Mouse (Mus musculus) lung, embryonic 16.5 days (tissue): ENCODE data around the gene Bach2. TPM values are rescaled to one million over a fixed set of nuclear protein-coding genes. Genes with fewer than 3 reads are reported as not detected.

Experiments used
- ATAC-seq: fragments of 200-750 bp; cut with Nextera tagmentation; 2 replicates; pipeline ENCODE4 v1.8.0; 2017; ENCODE audit warnings: low read depth, mild to moderate bottlenecking, moderate library complexity
- H3K27ac ChIP-seq: fragments of 300-500 bp; sonication (generic); 2 replicates; pipeline ENCODE4 v1.5.1; 2014; ENCODE audit warnings: mild to moderate bottlenecking, control low read depth, low read length
- H3K27me3 ChIP-seq: fragments of 300-500 bp; sonication (generic); 2 replicates; pipeline ENCODE4 v1.6.1; 2014; ENCODE audit warnings: low read depth, low read length, mixed read lengths; ENCODE audit not compliant: control insufficient read depth, insufficient read depth
- H3K36me3 ChIP-seq: fragments of 300-500 bp; sonication (generic); 2 replicates; pipeline ENCODE4 v1.6.1; 2014; ENCODE audit warnings: low read length; ENCODE audit not compliant: control insufficient read depth, insufficient read depth
- H3K4me1 ChIP-seq: fragments of 300-500 bp; sonication (generic); replicated peaks from 2 replicates; pipeline ENCODE4 v1.6.1; 2014; ENCODE audit warnings: low read length, mixed read lengths; ENCODE audit not compliant: control insufficient read depth, insufficient read depth
- H3K4me2 ChIP-seq: fragments of 300-500 bp; sonication (generic); 2 replicates; pipeline ENCODE4 v1.6.1; 2014; ENCODE audit warnings: low read depth, low read length, control low read depth
- H3K4me3 ChIP-seq: fragments of 300-500 bp; sonication (generic); 2 replicates; pipeline ENCODE4 v1.5.1; 2014; ENCODE audit warnings: mild to moderate bottlenecking, low read length, control low read depth
- H3K9ac ChIP-seq: fragments of 300-500 bp; sonication (generic); 2 replicates; pipeline ENCODE4 v1.6.1; 2014; ENCODE audit warnings: low read length, control low read depth
- H3K9me3 ChIP-seq: fragments of 300-500 bp; sonication (generic); 2 replicates; pipeline ENCODE4 v1.6.1; 2016; ENCODE audit warnings: low read length; ENCODE audit not compliant: control insufficient read depth
- WGBS: fragments of 180-500 bp; shearing (Covaris S2); extraction: QIAGEN DNeasy Blood & Tissue Kit; methylation state at CpG from one replicate; pipeline ENCODE4 v1.1.7; 2014; 5-methylcytosine and 5-hydroxymethylcytosine counted together
- polyA plus RNA-seq: library from polyadenylated mRNA; unstranded; fragments of >200 nt; fragmentation: Nextera tagmentation; extraction: Ambion mirVana; gene quantifications from 2 replicates; pipeline ENCODE4 v1.2.1, GENCODE M21; 2015

Gene Bach2
- polyA plus RNA-seq, 1 experiment from 2014 or later = 6.7 TPM

DNA sequence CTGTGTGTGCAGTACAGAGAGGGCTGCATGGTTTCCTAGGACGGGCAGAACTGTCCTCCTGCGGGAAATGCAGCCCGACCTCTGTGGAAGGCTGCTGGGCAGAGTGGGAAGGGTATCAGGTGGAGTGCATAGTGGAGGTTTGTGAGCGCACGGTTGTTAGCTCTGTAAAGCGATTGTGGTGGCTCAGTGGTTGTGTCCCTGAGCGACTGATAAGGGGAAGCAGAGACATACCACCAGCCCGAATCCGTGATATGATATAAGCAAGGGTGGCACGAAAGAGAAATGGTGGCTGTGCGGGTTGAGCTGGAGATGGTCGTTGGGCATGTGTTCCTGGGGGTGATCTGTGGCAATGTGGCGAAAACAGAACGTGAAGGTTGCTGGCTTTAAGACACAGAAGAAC is 147.0 kb downstream of the Bach2 start:
- no peak overlapping the region for H3K4me2 ChIP-seq
- peaks cover 53% of the 10 kb centered on the region for H3K4me1 ChIP-seq
- H3K36me3 ChIP-seq = no peaks in the 10 kb centered on the region
- no peak overlapping the region for H3K9ac ChIP-seq
- no peak for ATAC-seq
- H3K9me3 ChIP-seq = no peaks in the 10 kb centered on the region
- H3K27ac ChIP-seq = peak overlapping the region; percentile 56
- no peak overlapping the region for H3K4me3 ChIP-seq
- 91% methylated on average over 14 of the region's 14 CpGs for WGBS
- H3K27me3 ChIP-seq = no peaks in the 10 kb centered on the region

DNA sequence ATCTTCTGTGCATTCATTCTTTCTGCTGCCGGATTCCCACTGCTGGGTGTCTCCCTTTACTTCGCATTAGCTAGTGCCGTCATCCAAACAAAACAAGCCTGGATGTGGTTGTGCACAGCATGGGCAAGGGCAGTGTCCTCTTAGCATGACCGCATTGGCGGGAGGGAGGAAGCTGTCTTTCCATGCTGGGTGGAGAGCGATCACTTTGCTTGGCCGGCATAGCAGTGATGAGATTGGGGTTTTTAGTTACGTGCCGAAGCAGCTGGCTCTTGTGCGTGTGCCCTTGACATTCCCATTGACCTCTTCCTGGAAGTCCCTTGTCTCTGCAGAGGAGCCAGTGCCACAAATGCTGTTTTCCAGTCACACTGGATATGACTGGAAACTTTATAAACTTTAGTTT is 147.7 kb downstream of the Bach2 start:
- ATAC-seq = no peak
- peaks cover 53% of the 10 kb centered on the region for H3K4me1 ChIP-seq
- no peaks in the 10 kb centered on the region for H3K9me3 ChIP-seq
- H3K4me2 ChIP-seq = no peak overlapping the region
- H3K9ac ChIP-seq = no peak overlapping the region
- no peaks in the 10 kb centered on the region for H3K27me3 ChIP-seq
- WGBS = 59% methylated on average over 10 of the region's 10 CpGs
- no peak overlapping the region for H3K27ac ChIP-seq
- no peak overlapping the region for H3K4me3 ChIP-seq
- no peaks in the 10 kb centered on the region for H3K36me3 ChIP-seq

DNA sequence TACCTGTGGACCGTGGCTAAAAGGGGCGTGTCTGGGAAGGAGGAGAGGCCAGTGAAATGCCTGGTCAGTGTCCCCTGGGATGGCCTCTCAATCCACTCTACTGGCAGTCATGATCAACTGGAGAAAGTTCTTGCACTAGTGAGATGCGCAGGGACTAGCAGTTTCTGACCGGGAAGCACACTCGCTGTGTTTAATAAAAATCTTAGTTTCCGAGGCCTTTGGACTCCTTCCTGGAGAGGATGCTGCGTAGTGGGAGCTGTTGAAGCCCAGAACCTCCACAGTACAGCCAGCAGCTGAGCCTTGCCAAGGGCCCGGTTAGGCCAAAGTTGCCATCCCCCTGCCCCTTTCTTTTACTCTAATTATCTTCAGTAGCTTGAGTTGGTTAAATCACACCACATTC is 148.3 kb downstream of the Bach2 start:
- Histone ChIP-seq H3K9ac (no peak overlapping the region), H3K4me1 (peaks cover 47% of the 10 kb centered on the region), H3K27me3 (no peaks in the 10 kb centered on the region), H3K9me3 (no peaks in the 10 kb centered on the region), H3K27ac (peak overlapping the region; percentile 87), H3K4me3 (no peak overlapping the region), H3K36me3 (no peaks in the 10 kb centered on the region), H3K4me2 (no peak overlapping the region)
- WGBS = 53% methylated on average over 8 of the region's 8 CpGs
- no peak for ATAC-seq

DNA sequence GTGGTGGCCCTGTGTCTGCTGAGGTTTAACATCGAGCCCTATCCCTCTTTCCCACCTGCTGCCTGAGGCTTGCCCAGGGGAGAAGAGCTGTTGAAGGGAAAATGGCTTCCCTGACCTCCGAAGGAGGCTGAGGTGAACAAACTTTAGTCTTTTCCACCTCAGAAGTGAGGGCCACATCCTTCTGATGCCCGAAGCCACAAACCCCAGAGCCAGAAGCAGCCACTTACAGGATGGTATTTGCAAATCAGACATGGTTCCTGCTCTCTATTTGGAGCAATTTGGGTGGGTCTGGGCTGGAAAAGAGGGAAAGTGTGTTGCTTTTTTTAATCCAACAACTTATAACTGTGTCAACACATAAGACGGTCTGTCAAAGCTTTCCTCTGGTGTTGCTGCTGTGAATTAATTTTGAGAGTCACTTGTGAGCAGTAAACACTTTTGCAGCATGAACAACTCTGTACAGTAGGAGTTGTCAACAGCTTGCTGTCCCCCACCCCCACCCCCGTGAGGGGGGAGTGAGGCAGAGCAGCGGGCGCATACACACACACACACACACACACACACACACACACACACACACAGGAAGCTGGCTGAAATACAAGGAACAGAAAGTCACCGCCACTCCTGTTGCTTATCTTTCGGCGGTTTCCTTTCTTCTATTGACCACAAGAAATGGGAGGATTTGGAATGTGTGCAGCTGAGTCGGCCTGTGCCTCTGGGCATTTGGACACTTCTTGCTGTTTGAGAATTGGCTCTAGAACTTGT is 149.1 kb downstream of the Bach2 start:
- Histone ChIP-seq H3K4me2 (peak overlapping the region; percentile 7; the same call in 1 of the 2 replicates), H3K9ac (no peak overlapping the region), H3K9me3 (no peaks in the 10 kb centered on the region), H3K36me3 (no peaks in the 10 kb centered on the region), H3K27me3 (no peaks in the 10 kb centered on the region), H3K4me3 (no peak overlapping the region), H3K27ac (peak overlapping the region; percentile 87), H3K4me1 (peaks cover 40% of the 10 kb centered on the region)
- peak; percentile 73 for ATAC-seq
- 8% methylated on average over 11 of the region's 11 CpGs for WGBS

DNA sequence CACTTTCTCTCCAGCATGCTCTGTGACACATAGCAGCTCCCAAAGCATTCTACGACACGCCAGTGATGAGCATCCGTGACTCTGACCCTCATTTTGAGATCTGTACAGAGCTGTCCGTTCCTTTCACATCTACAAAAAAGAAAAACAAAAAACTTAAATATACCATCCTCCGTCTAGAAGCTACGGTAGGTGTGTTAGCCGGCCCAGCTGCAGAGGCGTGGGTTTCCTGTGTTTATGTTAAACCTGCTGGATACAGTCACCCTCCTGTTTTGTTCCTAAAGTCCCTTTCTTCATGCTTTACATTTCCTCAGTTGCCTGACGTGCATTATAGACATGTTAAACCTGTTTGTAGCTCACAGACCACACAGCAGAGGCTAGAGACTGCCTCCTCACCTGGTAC is 150.0 kb downstream of the Bach2 start:
- Histone ChIP-seq H3K27ac (peak overlapping the region; percentile 87), H3K9me3 (no peaks in the 10 kb centered on the region), H3K9ac (peak overlapping the region; percentile 40), H3K4me3 (no peak overlapping the region), H3K27me3 (no peaks in the 10 kb centered on the region), H3K4me2 (peak overlapping the region; percentile 3; the same call in 1 of the 2 replicates), H3K4me1 (peaks cover 39% of the 10 kb centered on the region), H3K36me3 (no peaks in the 10 kb centered on the region)
- WGBS = 48% methylated on average over 9 of the region's 9 CpGs
- ATAC-seq = 0 out of 2 replicates have a peak, but pooled peaks have one; percentile 9

DNA sequence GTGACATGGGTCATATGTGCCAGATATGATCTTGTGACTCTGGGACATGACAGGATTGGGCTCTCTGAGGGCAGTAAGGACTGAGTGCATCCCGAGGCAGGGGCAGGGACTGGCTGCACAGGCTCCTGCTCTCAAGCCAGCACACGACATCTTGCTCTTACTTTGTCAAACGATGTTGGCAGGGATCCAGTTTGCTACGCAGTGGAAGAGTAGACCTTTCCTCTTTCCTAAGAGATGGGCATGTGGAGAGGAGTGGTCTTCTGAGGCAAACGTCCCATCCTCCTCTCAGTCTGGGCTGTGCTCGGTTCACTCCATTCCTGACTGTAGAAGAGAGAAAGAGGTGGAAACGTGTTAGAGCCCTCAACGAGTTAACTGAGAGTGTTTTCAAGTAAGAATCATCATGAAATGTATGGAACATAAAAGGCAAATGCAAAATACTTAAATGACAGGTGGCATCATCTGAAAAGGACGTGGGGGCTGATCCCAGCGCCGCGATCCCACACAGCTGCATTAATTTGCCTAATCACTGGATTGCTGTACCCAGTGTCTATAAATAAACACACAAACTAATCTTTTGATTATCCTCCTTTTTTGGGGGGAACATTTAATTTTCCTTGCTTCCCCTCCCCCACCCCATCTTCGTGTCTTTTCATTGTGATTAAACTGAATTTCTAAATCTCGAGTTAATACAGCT is 150.7 kb downstream of the Bach2 start:
- 43% methylated on average over 14 of the region's 14 CpGs for WGBS
- Histone ChIP-seq H3K27me3 (no peaks in the 10 kb centered on the region), H3K36me3 (no peaks in the 10 kb centered on the region), H3K4me2 (no peak overlapping the region), H3K4me3 (no peak overlapping the region), H3K9ac (peak overlapping the region; percentile 40), H3K9me3 (no peaks in the 10 kb centered on the region), H3K27ac (peak overlapping the region; percentile 87), H3K4me1 (peaks cover 39% of the 10 kb centered on the region)
- peak; percentile 14; the same call in 1 of the 2 replicates for ATAC-seq

DNA sequence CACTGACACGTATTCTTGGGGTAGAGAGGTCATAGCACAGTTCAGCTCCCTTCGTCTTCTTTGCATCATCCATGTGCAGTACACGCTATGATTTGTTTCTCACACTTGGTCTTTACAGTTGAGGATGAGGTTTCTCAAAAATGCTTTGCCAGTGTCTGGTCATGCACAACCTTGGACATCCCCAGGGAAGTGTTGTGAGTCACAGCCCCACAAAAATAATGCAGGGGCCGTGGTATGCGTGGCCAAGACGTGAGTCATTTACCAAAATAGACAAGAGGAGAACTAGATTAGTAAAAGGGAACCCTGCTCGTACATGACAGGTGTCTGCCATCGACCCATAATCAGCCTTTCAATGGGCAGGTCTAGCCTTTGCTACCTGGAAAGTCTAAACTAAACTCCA is 152.7 kb downstream of the Bach2 start:
- H3K9ac ChIP-seq = no peak overlapping the region
- H3K4me2 ChIP-seq = no peak overlapping the region
- H3K27me3 ChIP-seq = no peaks in the 10 kb centered on the region
- no peaks in the 10 kb centered on the region for H3K36me3 ChIP-seq
- H3K9me3 ChIP-seq = no peaks in the 10 kb centered on the region
- H3K27ac ChIP-seq = no peak overlapping the region
- H3K4me1 ChIP-seq = peaks cover 29% of the 10 kb centered on the region
- ATAC-seq = no peak
- H3K4me3 ChIP-seq = no peak overlapping the region
- 88% methylated on average over 8 of the region's 8 CpGs for WGBS

DNA sequence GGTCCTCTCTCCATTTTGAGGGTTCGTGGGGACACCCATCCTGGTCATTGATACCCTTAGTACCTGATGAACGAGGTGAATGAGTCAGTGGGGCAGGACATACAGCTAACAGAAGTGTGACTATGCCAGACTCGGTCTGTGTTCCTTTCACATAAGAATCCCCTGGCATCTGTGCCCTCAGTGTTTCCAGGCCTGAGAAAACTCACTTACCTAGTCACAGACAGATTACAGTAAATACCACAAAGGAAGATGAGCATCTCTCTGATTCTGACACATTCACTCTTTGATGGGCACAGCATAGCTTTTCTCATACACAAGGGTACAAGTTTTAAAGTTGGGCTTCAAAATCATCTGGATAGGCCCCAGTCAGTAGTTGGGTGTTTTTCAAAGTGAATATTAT is 154.6 kb downstream of the Bach2 start:
- H3K27me3 ChIP-seq = no peaks in the 10 kb centered on the region
- no peak for ATAC-seq
- no peak overlapping the region for H3K4me3 ChIP-seq
- H3K4me2 ChIP-seq = no peak overlapping the region
- H3K27ac ChIP-seq = no peak overlapping the region
- 76% methylated on average over 3 of the region's 3 CpGs for WGBS
- peaks cover 11% of the 10 kb centered on the region for H3K4me1 ChIP-seq
- H3K9ac ChIP-seq = no peak overlapping the region
- no peaks in the 10 kb centered on the region for H3K36me3 ChIP-seq
- H3K9me3 ChIP-seq = no peaks in the 10 kb centered on the region

DNA sequence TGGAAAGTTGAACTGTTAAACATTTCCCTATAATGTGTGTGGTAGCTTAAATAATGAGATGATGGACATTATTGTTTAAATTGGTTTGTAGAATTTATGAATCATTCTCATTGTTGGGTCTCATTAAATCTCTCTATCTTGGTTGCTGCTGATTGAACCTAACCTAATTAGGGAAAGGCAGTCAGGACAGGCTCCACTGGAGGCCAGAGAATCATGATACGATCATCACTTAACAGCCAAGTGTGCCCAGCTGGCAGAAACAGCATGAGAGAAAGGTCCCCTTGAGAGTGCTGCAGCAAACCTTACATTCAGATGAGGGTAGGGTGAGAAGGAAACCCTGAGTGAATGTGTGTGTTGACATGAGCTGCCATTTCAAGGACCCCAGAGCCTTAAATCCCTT is 155.3 kb downstream of the Bach2 start:
- 72% methylated on average over 1 of the region's 1 CpGs for WGBS
- Histone ChIP-seq H3K4me1 (peaks cover 4% of the 10 kb centered on the region), H3K4me3 (no peak overlapping the region), H3K9ac (no peak overlapping the region), H3K36me3 (no peaks in the 10 kb centered on the region), H3K27ac (no peak overlapping the region), H3K27me3 (no peaks in the 10 kb centered on the region), H3K4me2 (no peak overlapping the region), H3K9me3 (no peaks in the 10 kb centered on the region)
- no peak for ATAC-seq
